Mouse (Mus musculus): ENCODE data around the gene Dcdc2c.

GRCm38 (mm10) chr12:28407656-28408405 lies 144.4 kb downstream of the Dcdc2c start:
- TF ChIP-seq CTCF (IDR thresholded peaks at IDR 0.05; ENCODE audit: low read depth) (no peak), EP300 (IDR thresholded peaks at IDR 0.05; ENCODE audit: low read depth) (no peak)
